In genomic region chr1:120683532-120684245, GRCm38 (mm10) we compare ENCODE assay signal across 19 mouse cellular contexts.
"Had no signal": no experiment of that assay in that cellular context is flagged by ENCODE, and none has a peak within 500 bp of the region (broad histone marks: within the 10 kb centered on the region; RNA-seq: fewer than 3 reads in every experiment).

No protein-coding gene starts in this region.

- H3K4me1 ChIP-seq: intestine, embryonic 15.5 days; kidney, embryonic 15.5 days; midbrain, embryonic 12.5 days; midbrain, embryonic 15.5 days; neural tube, embryonic 12.5 days; neural tube, embryonic 15.5 days had no signal

- H3K4me2 ChIP-seq: intestine, embryonic 15.5 days; kidney, embryonic 15.5 days; midbrain, embryonic 12.5 days; midbrain, embryonic 15.5 days; neural tube, embryonic 12.5 days; neural tube, embryonic 15.5 days had no signal

- H3K4me3 ChIP-seq: intestine, embryonic 15.5 days; kidney, embryonic 15.5 days; left cerebral cortex, adult 2 months; midbrain, embryonic 12.5 days; midbrain, embryonic 15.5 days; neural tube, embryonic 12.5 days; neural tube, embryonic 15.5 days had no signal

- H3K27ac ChIP-seq: intestine, embryonic 15.5 days; kidney, embryonic 15.5 days; left cerebral cortex, adult 2 months; liver, embryonic 14.5 days; midbrain, embryonic 12.5 days; midbrain, embryonic 15.5 days; neural tube, embryonic 12.5 days; neural tube, embryonic 15.5 days; stomach, postnatal 0 days had no signal

- DNase-seq: kidney, adult 11 months; kidney, adult 8-10 months; kidney, postnatal 10 days; kidney, postnatal 36 days; layer of hippocampus, postnatal 36 days; lung, adult 2 months; lung, postnatal 14 days; lung, postnatal 4 days; right cerebral cortex, postnatal 25 days; spleen, adult 18-20 months had no signal

- H3K9ac ChIP-seq: intestine, embryonic 15.5 days; kidney, embryonic 15.5 days; liver, embryonic 14.5 days; midbrain, embryonic 12.5 days; midbrain, embryonic 15.5 days; neural tube, embryonic 12.5 days; neural tube, embryonic 15.5 days had no signal

- ATAC-seq: intestine, embryonic 15.5 days; midbrain, embryonic 15.5 days had no signal

- H3K36me3 ChIP-seq: intestine, embryonic 15.5 days; kidney, embryonic 15.5 days; midbrain, embryonic 12.5 days; midbrain, embryonic 15.5 days; neural tube, embryonic 12.5 days; neural tube, embryonic 15.5 days had no signal

- H3K9me3 ChIP-seq: intestine, embryonic 15.5 days; kidney, embryonic 15.5 days; midbrain, embryonic 12.5 days; midbrain, embryonic 15.5 days; neural tube, embryonic 12.5 days; neural tube, embryonic 15.5 days had no signal

- H3K27me3 ChIP-seq: intestine, embryonic 15.5 days; kidney, embryonic 15.5 days; midbrain, embryonic 12.5 days; midbrain, embryonic 15.5 days; neural tube, embryonic 12.5 days; neural tube, embryonic 15.5 days had no signal
